Mouse (Mus musculus) ES-E14 (cell line): Measurements from ENCODE around the gene Aldh16a1.

Experiments used
- CHD2 ChIP-seq: IDR thresholded peaks from 2 replicates; pipeline ENCODE4 v1.6.1; 2014; ENCODE audit warnings: mild to moderate bottlenecking, low read depth, low read length, inconsistent platforms
- HCFC1 ChIP-seq: IDR thresholded peaks from 2 replicates; pipeline ENCODE4 v1.6.1; 2012; ENCODE audit warnings: low read length, inconsistent platforms, borderline replicate concordance; ENCODE audit not compliant: insufficient read depth
- MAFK ChIP-seq: IDR thresholded peaks from 2 replicates; pipeline ENCODE4 v1.6.1; 2014; ENCODE audit warnings: mild to moderate bottlenecking, low read depth, low read length, inconsistent platforms; ENCODE audit not compliant: insufficient read depth
- ZC3H11A ChIP-seq: IDR thresholded peaks from 2 replicates; pipeline ENCODE4 v1.6.1; 2012; ENCODE audit warnings: low read depth, mild to moderate bottlenecking, inconsistent platforms, low read length, borderline replicate concordance
- ZNF384 ChIP-seq: IDR thresholded peaks from 2 replicates; pipeline ENCODE4 v1.6.1; 2012; ENCODE audit warnings: low read depth, low read length, inconsistent platforms

GRCm38 (mm10) chr7:45133446-45134159 lies 20.8 kb downstream of the Aldh16a1 start:
- TF ChIP-seq MAFK (no peak), ZNF384 (no peak), HCFC1 (no peak), ZC3H11A (no peak), CHD2 (no peak)
